Mouse (Mus musculus): ENCODE results near the gene Pdap1.
"Not testable (repeated sequence)": the region's sequence is repeated elsewhere in the genome, so short reads cannot be mapped to it uniquely, and the experiment has no call there.

The Pdap1 gene

DNA sequence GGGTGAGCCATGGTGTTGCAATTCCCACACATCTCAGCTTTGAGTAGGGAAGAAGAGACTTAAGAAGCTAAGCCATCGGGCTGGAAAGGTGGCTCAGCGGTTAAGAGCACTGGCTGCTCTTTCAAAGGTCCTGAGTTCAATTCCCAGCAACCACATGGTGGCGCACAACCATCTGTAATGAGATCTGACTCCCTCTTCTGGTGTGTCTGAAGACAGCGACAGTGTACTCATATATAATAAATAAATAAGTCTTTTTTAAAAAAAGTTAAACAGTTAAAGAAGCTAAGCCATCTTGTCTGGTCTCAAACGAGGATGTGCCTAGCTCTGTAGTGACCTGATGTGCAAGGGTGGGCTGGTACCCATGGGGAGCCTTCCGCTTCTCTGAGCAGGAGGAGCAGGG is 6.8 kb downstream of the Pdap1 start:
- DNase-seq (ENCODE audit: low read depth, low spot score); H3K27me3 ChIP-seq (ENCODE audit: control insufficient read depth, insufficient read depth, low read length, poor library complexity, severe bottlenecking): not testable (repeated sequence)
- peaks cover 16% of the 10 kb centered on the region for H3K36me3 ChIP-seq (ENCODE audit: control insufficient read depth, insufficient read depth, low read length, poor library complexity, severe bottlenecking)

DNA sequence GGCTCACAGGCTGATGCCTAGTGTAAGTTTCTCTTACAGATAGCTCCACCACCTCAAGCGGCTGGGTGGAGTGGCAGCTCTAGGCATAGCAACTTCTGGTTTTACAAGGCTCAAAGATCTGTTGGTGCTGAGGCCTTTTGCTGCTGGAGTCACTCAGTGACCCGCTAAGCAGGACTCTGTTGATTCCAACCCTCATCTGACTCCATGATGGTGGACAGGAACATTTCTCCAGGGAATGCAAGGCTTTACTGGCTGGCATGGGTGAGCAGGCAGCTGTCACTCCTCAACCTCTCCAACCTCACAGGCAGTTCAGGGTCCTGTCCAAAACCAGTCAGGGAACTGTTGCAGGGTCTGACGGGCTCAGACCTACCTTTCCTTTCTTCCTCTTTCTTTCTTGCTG is 9.0 kb downstream of the Pdap1 start:
- peaks cover 26% of the 10 kb centered on the region for H3K36me3 ChIP-seq (ENCODE audit: control insufficient read depth, insufficient read depth, low read length, poor library complexity, severe bottlenecking)
- no peak for DNase-seq (ENCODE audit: low read depth, low spot score)
- no peaks in the 10 kb centered on the region for H3K27me3 ChIP-seq (ENCODE audit: control insufficient read depth, insufficient read depth, low read length, poor library complexity, severe bottlenecking)

DNA sequence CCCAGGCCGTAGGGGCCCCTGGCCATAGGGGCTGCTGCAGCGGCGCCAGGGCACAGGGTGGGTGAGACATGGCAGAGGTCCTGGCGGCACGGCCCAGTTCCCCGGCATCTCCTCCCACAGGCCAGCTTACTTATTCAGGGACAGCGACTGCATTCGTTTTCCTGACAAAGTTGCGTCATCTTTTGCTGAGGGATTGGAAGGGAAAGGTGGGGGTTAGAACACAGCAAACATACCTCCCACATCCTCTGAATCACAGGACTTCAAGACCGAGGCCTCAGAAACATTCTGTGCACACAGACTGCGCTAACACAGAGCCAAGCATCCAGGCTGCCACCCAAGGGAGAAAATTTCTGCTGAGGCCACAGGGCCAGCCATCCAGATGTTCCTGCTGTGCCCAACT is 9.8 kb downstream of the Pdap1 start:
- no peak for DNase-seq (ENCODE audit: low read depth, low spot score)
- H3K27me3 ChIP-seq (ENCODE audit: control insufficient read depth, insufficient read depth, low read length, poor library complexity, severe bottlenecking) = no peaks in the 10 kb centered on the region
- peaks cover 30% of the 10 kb centered on the region for H3K36me3 ChIP-seq (ENCODE audit: control insufficient read depth, insufficient read depth, low read length, poor library complexity, severe bottlenecking)

DNA sequence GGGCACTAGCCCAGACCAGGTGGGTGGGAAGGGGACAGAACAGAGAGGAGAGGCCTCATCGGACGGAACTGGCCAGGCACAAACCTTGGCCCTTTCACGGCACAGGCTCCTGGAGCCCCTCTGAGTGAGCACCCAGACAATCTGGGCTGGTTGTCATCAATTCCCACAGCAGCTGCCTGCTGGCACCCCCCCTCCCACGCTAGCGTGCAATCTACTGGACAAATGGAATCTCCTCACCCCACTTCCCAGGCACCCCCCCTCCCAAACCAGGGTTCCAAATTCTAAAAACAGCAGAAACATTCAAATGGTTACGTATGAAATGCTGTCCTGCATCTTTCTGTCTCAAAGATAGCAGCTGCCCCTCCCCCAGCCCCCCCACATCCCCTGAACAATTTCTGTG is 10.3 kb downstream of the Pdap1 start:
- not testable (repeated sequence) for H3K27me3 ChIP-seq (ENCODE audit: control insufficient read depth, insufficient read depth, low read length, poor library complexity, severe bottlenecking); DNase-seq (ENCODE audit: low read depth, low spot score)
- H3K36me3 ChIP-seq (ENCODE audit: control insufficient read depth, insufficient read depth, low read length, poor library complexity, severe bottlenecking) = peaks cover 32% of the 10 kb centered on the region

DNA sequence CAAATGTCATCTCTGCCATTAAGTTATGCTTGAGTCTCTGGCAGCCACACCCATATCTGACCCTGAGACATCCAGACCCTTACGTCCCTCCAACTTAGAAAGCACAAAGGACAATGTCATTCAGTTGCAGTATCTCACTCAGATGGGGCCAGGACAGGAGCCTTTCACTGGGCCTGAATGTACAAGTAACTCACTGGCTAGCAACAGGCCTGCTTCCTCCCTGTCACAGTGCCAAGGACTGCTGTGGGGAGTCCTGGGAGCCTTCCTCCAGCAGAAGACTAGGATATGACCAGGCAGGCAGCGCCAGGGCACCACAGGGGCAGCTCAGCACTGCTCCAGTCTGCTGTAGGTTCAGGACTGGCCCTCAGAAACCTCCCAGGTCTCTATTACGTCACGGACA is 10.9 kb downstream of the Pdap1 start:
- DNase-seq (ENCODE audit: low read depth, low spot score) = no peak
- H3K36me3 ChIP-seq (ENCODE audit: control insufficient read depth, insufficient read depth, low read length, poor library complexity, severe bottlenecking) = peaks cover 32% of the 10 kb centered on the region
- H3K27me3 ChIP-seq (ENCODE audit: control insufficient read depth, insufficient read depth, low read length, poor library complexity, severe bottlenecking) = no peaks in the 10 kb centered on the region

DNA sequence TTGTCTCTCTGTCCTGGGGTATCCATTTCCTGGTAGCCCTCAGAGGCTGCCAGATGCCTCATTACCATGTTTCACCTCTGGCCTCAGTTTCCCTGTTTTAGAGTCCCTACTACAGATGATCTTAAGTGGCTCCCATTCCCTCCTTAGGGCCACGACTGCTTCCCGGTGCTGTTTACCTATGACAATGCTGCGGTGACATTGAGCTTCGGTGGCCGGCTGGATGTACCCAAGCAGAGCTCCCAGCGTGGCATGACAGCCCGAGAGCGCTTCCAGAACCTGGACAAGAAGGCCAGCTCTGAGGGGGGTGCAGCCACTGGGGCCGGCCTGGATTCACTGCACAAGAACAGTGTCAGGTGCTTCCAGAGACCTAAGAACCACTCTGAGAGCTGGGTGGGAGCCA is 13.5 kb downstream of the Pdap1 start:
- DNase-seq (ENCODE audit: low read depth, low spot score) = no peak
- no peaks in the 10 kb centered on the region for H3K27me3 ChIP-seq (ENCODE audit: control insufficient read depth, insufficient read depth, low read length, poor library complexity, severe bottlenecking)
- peaks cover 31% of the 10 kb centered on the region for H3K36me3 ChIP-seq (ENCODE audit: control insufficient read depth, insufficient read depth, low read length, poor library complexity, severe bottlenecking)

DNA sequence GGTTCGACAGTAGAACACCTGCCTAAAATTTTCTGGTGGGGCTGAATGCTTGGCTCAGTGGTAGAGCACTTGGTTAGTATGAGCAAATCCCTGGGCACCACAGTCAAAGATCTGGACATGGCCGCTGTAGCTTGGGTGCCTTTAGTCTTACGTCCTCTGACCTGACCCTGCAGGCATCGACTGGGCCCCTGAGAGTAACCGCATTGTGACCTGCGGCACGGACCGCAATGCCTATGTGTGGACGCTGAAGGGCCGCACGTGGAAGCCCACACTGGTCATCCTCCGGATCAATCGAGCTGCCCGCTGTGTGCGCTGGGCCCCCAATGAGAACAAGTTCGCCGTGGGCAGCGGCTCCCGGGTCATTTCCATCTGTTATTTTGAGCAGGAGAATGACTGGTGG is 16.6 kb downstream of the Pdap1 start:
- Histone ChIP-seq H3K27me3 (ENCODE audit: control insufficient read depth, insufficient read depth, low read length, poor library complexity, severe bottlenecking) (no peaks in the 10 kb centered on the region), H3K36me3 (ENCODE audit: control insufficient read depth, insufficient read depth, low read length, poor library complexity, severe bottlenecking) (peaks cover 22% of the 10 kb centered on the region)
- no peak for DNase-seq (ENCODE audit: low read depth, low spot score)

DNA sequence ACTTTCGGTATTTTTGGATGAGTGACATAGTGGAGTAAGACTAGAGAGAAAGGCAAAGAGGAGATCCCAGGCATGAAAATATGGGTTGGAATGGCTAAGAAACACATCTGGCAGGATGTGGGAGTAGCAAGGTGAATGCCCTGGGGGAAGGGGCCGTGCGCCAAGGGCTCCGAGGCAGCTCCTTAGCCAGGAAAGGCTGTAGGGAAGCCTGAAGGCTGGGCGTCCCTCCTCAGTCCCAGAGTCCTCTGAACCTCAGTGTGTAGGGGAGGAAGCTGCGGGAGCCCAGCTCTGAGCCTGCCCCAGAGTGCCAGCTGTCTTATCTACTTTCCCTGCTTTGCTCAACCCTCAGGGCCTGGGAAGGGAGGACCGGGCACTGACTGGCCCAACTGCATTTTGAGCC is 19.1 kb downstream of the Pdap1 start:
- H3K36me3 ChIP-seq (ENCODE audit: control insufficient read depth, insufficient read depth, low read length, poor library complexity, severe bottlenecking) = peaks cover 12% of the 10 kb centered on the region
- no peak for DNase-seq (ENCODE audit: low read depth, low spot score)

DNA sequence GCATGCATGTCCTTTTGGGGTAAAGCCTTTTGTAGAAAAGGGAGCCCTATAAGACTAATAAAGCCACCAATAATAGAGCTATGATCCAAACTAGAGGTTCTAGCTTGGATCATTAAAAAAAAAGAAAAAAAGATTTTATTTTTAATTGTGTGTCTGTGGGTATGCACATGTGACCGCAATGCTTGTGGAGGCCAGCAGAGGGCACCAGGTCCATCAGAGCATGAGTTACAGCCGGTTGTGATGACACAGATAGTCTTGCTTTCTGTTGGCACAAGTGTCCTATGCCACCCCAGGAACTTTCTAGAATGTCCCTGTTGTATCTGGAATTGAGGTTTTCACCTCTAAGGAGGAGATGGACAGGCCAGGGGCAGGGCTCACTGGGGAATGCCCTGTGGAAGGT is 20.7 kb downstream of the Pdap1 start:
- Histone ChIP-seq H3K36me3 (ENCODE audit: control insufficient read depth, insufficient read depth, low read length, poor library complexity, severe bottlenecking) (peaks cover 7% of the 10 kb centered on the region), H3K27me3 (ENCODE audit: control insufficient read depth, insufficient read depth, low read length, poor library complexity, severe bottlenecking) (no peaks in the 10 kb centered on the region)
- DNase-seq (ENCODE audit: low read depth, low spot score) = peak; percentile 67

More for the DNA sequence above, 19.1 kb downstream of the Pdap1 start:
- no peaks in the 10 kb centered on the region for H3K27me3 ChIP-seq (ENCODE audit: control insufficient read depth, insufficient read depth, low read length, poor library complexity, severe bottlenecking)

DNA sequence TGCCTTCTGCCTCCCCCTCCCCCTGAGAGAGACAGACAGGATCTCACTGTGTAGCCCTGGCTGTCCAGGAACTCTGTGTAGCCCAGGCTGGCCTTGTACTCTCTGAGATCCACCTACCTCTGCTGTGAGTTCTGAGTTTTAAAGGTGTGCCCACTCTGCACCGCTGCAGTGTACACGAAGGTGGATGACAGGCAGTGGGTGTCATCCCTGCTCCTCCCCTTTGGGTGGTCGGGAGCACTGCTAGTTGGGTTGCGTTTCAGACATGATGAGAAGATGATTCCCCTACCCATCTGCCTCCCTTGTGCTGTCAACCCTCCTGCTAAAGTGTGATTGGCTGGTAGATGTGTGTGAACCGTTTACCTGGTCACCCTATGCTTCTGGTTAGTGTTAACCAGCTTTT is 21.6 kb downstream of the Pdap1 start:
- H3K36me3 ChIP-seq (ENCODE audit: control insufficient read depth, insufficient read depth, low read length, poor library complexity, severe bottlenecking) = peaks cover 5% of the 10 kb centered on the region
- H3K27me3 ChIP-seq (ENCODE audit: control insufficient read depth, insufficient read depth, low read length, poor library complexity, severe bottlenecking) = no peaks in the 10 kb centered on the region
- DNase-seq (ENCODE audit: low read depth, low spot score) = no peak

DNA sequence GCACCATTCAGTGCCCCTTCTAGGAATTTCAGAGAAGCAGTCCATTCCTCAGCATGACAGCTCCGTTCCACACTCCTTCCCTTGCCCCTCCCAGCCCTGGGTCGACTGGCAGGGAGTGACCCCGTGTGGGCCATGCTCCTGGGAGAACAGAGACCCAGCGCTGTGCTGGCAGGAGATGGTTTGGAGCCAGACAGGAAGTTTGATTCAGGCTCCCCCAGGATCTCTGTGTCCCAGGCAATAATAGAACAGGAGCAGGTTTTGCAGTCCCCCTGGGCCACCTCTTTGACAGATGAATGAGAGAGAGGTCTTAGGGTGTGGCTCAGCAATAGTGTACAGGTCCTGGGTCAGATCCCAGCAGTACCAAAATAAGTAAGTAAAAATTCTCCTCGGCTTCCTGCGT is 22.0 kb downstream of the Pdap1 start:
- DNase-seq (ENCODE audit: low read depth, low spot score) = no peak
- peaks cover 2% of the 10 kb centered on the region; the same call in 1 of the 2 replicates for H3K36me3 ChIP-seq (ENCODE audit: control insufficient read depth, insufficient read depth, low read length, poor library complexity, severe bottlenecking)
- H3K27me3 ChIP-seq (ENCODE audit: control insufficient read depth, insufficient read depth, low read length, poor library complexity, severe bottlenecking) = no peaks in the 10 kb centered on the region

DNA sequence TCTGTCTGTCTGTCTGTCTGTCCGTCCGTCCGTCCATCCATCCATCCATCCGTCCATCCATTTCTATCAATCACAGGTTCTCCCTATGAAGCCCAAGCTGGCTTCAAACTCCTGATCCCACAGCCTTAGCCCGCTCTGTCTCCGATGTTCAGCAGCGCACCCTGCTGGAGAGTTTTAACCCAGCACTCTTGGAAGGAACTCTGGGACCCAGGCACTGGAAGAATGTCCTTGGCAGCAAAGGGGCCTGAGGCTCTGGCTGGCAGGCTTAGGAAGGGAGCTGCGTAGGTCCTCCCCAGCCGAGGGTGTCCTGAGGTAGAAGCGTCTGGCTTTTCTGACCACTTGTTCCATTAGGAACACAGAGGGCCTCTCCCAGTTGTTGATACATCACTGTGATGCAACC is 23.1 kb downstream of the Pdap1 start:
- peak; percentile 66 for DNase-seq (ENCODE audit: low read depth, low spot score)
- peaks cover 2% of the 10 kb centered on the region; the same call in 1 of the 2 replicates for H3K36me3 ChIP-seq (ENCODE audit: control insufficient read depth, insufficient read depth, low read length, poor library complexity, severe bottlenecking)
- no peaks in the 10 kb centered on the region for H3K27me3 ChIP-seq (ENCODE audit: control insufficient read depth, insufficient read depth, low read length, poor library complexity, severe bottlenecking)

DNA sequence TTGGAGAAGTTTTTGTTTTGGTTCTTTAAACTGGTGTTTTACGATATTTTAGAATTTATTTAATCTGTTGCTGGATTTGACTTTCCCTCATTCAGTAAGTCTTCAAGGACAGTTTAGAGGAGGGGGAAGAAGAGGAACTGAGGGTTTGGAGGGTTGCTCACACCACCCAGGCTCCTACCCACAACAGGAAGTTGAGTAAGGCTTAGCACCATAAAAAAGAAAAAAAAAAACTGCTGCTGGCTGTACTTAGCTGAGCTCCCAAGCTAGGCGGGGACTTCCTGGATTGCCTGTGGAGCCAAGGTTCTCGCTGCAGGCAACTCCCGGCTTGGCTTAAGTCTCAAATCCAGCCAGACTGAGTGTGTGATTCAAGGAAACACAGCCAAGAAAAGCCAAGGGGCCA is 23.7 kb downstream of the Pdap1 start:
- Histone ChIP-seq H3K27me3 (ENCODE audit: control insufficient read depth, insufficient read depth, low read length, poor library complexity, severe bottlenecking) (no peaks in the 10 kb centered on the region), H3K36me3 (ENCODE audit: control insufficient read depth, insufficient read depth, low read length, poor library complexity, severe bottlenecking) (no peaks in the 10 kb centered on the region)
- DNase-seq (ENCODE audit: low read depth, low spot score) = peak; percentile 70

DNA sequence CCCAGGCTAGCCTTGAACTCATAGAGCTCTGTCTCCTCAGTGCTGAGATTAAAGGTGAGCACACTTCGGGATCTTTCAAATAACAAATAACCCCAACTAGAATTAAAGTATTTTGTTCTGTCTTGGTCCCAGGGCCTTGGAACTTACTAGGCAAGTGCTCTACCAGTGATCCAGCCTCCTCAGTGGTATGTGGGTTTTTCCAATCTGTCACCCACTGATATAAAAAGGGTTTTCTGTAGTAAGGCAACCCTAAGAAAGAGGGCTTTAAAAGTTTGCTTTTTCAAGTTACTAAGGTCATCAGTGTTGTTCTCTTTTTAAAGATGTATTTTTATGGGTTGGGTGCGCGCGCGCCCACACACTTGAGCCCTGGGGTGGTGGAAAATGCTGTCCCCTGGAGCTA is 24.3 kb downstream of the Pdap1 start:
- DNase-seq (ENCODE audit: low read depth, low spot score) = no peak
- H3K36me3 ChIP-seq (ENCODE audit: control insufficient read depth, insufficient read depth, low read length, poor library complexity, severe bottlenecking) = no peaks in the 10 kb centered on the region
- no peaks in the 10 kb centered on the region for H3K27me3 ChIP-seq (ENCODE audit: control insufficient read depth, insufficient read depth, low read length, poor library complexity, severe bottlenecking)

DNA sequence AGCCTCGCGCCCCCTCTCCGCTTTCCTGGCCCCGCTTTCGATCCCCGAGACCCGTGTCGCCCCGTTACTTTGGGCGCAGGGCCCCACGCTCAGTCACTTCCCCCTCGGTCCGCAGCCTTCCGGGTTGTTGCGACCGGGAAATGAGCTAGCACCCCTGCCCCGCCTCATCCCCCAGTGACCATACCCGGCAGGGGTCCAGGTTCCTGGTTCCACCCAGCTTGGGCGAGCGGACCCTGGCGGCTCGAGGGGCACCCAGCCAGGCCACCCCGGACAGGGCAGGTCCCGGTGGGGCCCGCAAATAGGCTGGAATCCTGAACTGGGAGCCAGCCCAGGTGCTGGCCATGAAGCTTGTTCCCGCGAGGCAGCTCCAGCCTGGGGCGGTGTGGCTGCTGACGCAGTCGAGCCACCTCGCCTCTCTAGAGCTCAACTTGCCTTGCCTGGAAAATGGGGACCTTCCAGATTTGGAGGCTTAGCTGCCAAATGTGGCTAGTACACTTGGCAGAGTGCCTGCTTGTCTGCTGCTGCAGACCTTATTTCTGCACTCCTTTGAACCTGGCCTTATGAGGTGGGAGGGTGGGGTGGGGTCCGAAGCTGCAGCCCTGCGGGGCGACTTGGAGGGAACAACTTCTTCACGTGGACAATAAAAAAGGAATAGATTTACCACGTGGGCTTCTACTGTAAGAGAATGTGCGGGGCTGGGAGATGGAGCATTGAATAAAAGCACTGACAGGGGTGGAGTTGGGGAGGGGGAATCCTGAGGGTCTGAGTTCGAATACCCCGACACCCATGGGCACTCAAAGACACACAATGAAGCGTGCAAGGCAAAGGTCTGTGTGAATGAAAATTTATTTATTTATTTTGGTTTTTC is 25.2 kb downstream of the Pdap1 start:
- H3K36me3 ChIP-seq (ENCODE audit: control insufficient read depth, insufficient read depth, low read length, poor library complexity, severe bottlenecking) = no peaks in the 10 kb centered on the region; the same call in 1 of the 2 replicates
- peak; percentile 66 for DNase-seq (ENCODE audit: low read depth, low spot score)

More for the DNA sequence above, 25.2 kb downstream of the Pdap1 start:
- H3K27me3 ChIP-seq (ENCODE audit: control insufficient read depth, insufficient read depth, low read length, poor library complexity, severe bottlenecking) = no peaks in the 10 kb centered on the region
